Mouse (Mus musculus) kidney, embryonic 14.5 days (tissue): Measurements from ENCODE around the gene Lage3. TPM values are rescaled to one million over a fixed set of nuclear protein-coding genes. Genes with fewer than 3 reads are reported as not detected.

Source experiments
- ATAC-seq: fragments of 200-750 bp; cut with Nextera tagmentation; 2 replicates; pipeline ENCODE4 v1.8.0; 2017; ENCODE audit warnings: moderate number of reproducible peaks, mild to moderate bottlenecking, moderate TSS enrichment, moderate library complexity; ENCODE audit not compliant: low FRiP score, low TSS enrichment
- H3K27ac ChIP-seq: fragments of 300-500 bp; sonication (generic); 2 replicates; pipeline ENCODE4 v1.5.1; 2014; ENCODE audit warnings: low read depth, mild to moderate bottlenecking, low read length, moderate library complexity, mixed read lengths
- H3K27me3 ChIP-seq: fragments of 300-500 bp; sonication (generic); 2 replicates; pipeline ENCODE4 v1.6.1; 2014; ENCODE audit warnings: mild to moderate bottlenecking, low read length; ENCODE audit not compliant: control insufficient read depth, insufficient read depth
- H3K36me3 ChIP-seq: fragments of 300-500 bp; sonication (generic); 2 replicates; pipeline ENCODE4 v1.6.1; 2014; ENCODE audit warnings: low read length, mixed read lengths; ENCODE audit not compliant: control insufficient read depth, insufficient read depth
- H3K4me1 ChIP-seq: fragments of 300-500 bp; sonication (generic); 2 replicates; pipeline ENCODE4 v1.6.1; 2014; ENCODE audit warnings: low read length, mixed read lengths; ENCODE audit not compliant: control insufficient read depth, insufficient read depth
- H3K4me2 ChIP-seq: fragments of 300-500 bp; sonication (generic); replicated peaks from 2 replicates; pipeline ENCODE4 v1.6.1; 2014; ENCODE audit warnings: low read depth, mild to moderate bottlenecking, low read length
- H3K4me3 ChIP-seq: fragments of 300-500 bp; sonication (generic); 2 replicates; pipeline ENCODE4 v1.5.1; 2014; ENCODE audit warnings: mild to moderate bottlenecking, low read length
- H3K9ac ChIP-seq: fragments of 300-500 bp; sonication (generic); 2 replicates; pipeline ENCODE4 v1.6.1; 2014; ENCODE audit warnings: low read depth, mild to moderate bottlenecking, low read length, moderate library complexity
- H3K9me3 ChIP-seq: fragments of 300-500 bp; sonication (generic); 2 replicates; pipeline ENCODE4 v1.6.1; 2016; ENCODE audit warnings: low read length; ENCODE audit not compliant: control insufficient read depth
- WGBS: fragments of 180-500 bp; shearing (Covaris S2); extraction: QIAGEN DNeasy Blood & Tissue Kit; methylation state at CpG from one replicate; pipeline ENCODE4 v1.1.7; 2014; 5-methylcytosine and 5-hydroxymethylcytosine counted together
- microRNA-seq: library from miRNA; unstranded; fragments of <30 nt; microRNA quantifications from one replicate; pipeline ENCODE4, GENCODE M21; 2016
- polyA plus RNA-seq: library from polyadenylated mRNA; unstranded; fragments of >200 nt; fragmentation: Nextera tagmentation; extraction: Ambion mirVana; gene quantifications from 2 replicates; pipeline ENCODE4 v1.2.1, GENCODE M21; 2014

Lage3 gene
- polyA plus RNA-seq, 1 experiment from 2014 or later: 128 TPM

- Histone ChIP-seq H3K9ac (peak within 1 kb of the TSS; percentile 68), H3K4me1 (0 out of 2 replicates have a peak, but pooled peaks cover 3% of the 10 kb centered on the region), H3K27ac (peak within 1 kb of the TSS; percentile 79), H3K36me3 (peaks cover 39% of the 10 kb centered on the region), H3K4me2 (peak within 1 kb of the TSS; percentile 56), H3K27me3 (no peaks in the 10 kb centered on the region), H3K4me3 (peak within 1 kb of the TSS; percentile 60), H3K9me3 (no peaks in the 10 kb centered on the region)
- ATAC-seq: peak; percentile 85
- 25% methylated on average over 41 of the region's 41 CpGs for WGBS
Observed at GRCm38 (mm10) chrX:74304867-74305700, 48.3 kb downstream of the Lage3 start, which contains the start of gene Gdi1. Gene Gdi1, plus strand, starts transcription at chrX:74304998.

Small RNA genes within 50 kb of the gene (microRNA-seq; reads per million reads assigned to microRNA genes)
- not detected for gene Mir7092

Other genes with a start within 250 kb of the Lage3 start
- not detected in 2 replicates for gene Opn1mw, start 226.2 kb downstream of the Lage3 start, polyA plus RNA-seq
- 8.4 and 12.7 TPM in 2 replicates for gene Mecp2, start 218.3 kb downstream of the Lage3 start, polyA plus RNA-seq
- gene Tex28, start 185.8 kb downstream of the Lage3 start, polyA plus RNA-seq: not detected in 2 replicates
- gene Tktl1, start 176.4 kb downstream of the Lage3 start, polyA plus RNA-seq: not detected in 2 replicates
- 199 and 315 TPM in 2 replicates for gene Flna, start 103.8 kb downstream of the Lage3 start, polyA plus RNA-seq
- gene Emd, start 98.9 kb downstream of the Lage3 start, polyA plus RNA-seq: 28.1 and 81.5 TPM in 2 replicates
- gene Rpl10, start 82.8 kb downstream of the Lage3 start, polyA plus RNA-seq: 941 and 1,115 TPM in 2 replicates
- 58.5 and 64.3 TPM in 2 replicates for gene Taz, start 71.7 kb downstream of the Lage3 start, polyA plus RNA-seq
- gene Dnase1l1, start 71.3 kb downstream of the Lage3 start, polyA plus RNA-seq: 10.6 and 10.8 TPM in 2 replicates
- gene Atp6ap1, start 56.5 kb downstream of the Lage3 start, polyA plus RNA-seq: 89.5 and 93.6 TPM in 2 replicates
- 90.3 and 143 TPM in 2 replicates for gene Gdi1, start 48.6 kb downstream of the Lage3 start, polyA plus RNA-seq
- gene Fam50a, start 40.6 kb downstream of the Lage3 start, polyA plus RNA-seq: 46.9 and 52.9 TPM in 2 replicates
- gene Plxna3, start 24.6 kb downstream of the Lage3 start, polyA plus RNA-seq: 11.1 and 11.7 TPM in 2 replicates
- 56.5 and 74.6 TPM in 2 replicates for gene Ubl4a, start 19.6 kb upstream of the Lage3 start, polyA plus RNA-seq
- 16.2 and 23.5 TPM in 2 replicates for gene Slc10a3, start 19.7 kb upstream of the Lage3 start, polyA plus RNA-seq
- 29.4 and 36.3 TPM in 2 replicates for gene Fam3a, start 39.7 kb upstream of the Lage3 start, polyA plus RNA-seq
- 12.7 and 22.0 TPM in 2 replicates for gene Ikbkg, start 39.7 kb upstream of the Lage3 start, polyA plus RNA-seq
- gene G6pdx, start 75.6 kb upstream of the Lage3 start, polyA plus RNA-seq: 41.4 and 49.6 TPM in 2 replicates
- gene Gm6880, start 127.8 kb upstream of the Lage3 start, polyA plus RNA-seq: not detected in 2 replicates
- gene Olfr1326-ps1, start 221.3 kb upstream of the Lage3 start, polyA plus RNA-seq: not detected in 2 replicates
- gene Olfr1325, start 239.1 kb upstream of the Lage3 start, polyA plus RNA-seq: not detected in 2 replicates